Mouse (Mus musculus) stomach, postnatal 0 days (tissue): ENCODE measurements around the gene Sh3pxd2a. TPM values are rescaled to one million over a fixed set of nuclear protein-coding genes. Genes with fewer than 3 reads are reported as not detected.

Source experiments
- ATAC-seq: fragments of 200-750 bp; cut with Nextera tagmentation; 2 replicates; pipeline ENCODE4 v1.8.0; 2017; ENCODE audit not compliant: low FRiP score, low TSS enrichment
- DNase-seq: peaks from one replicate; pipeline ENCODE4 v3.0.0-alpha.2; 2016; ENCODE audit warnings: low spot score
- H3K27ac ChIP-seq: fragments of 300-500 bp; sonication (generic); replicated peaks from 2 replicates; pipeline ENCODE4 v1.5.1; 2014; ENCODE audit warnings: mild to moderate bottlenecking, control low read depth
- H3K27me3 ChIP-seq: fragments of 300-500 bp; sonication (generic); 2 replicates; pipeline ENCODE4 v1.6.1; 2014; ENCODE audit warnings: low read length; ENCODE audit not compliant: control insufficient read depth, insufficient read depth
- H3K36me3 ChIP-seq: fragments of 300-500 bp; sonication (generic); 2 replicates; pipeline ENCODE4 v1.6.1; 2014; ENCODE audit warnings: low read length, mixed read lengths; ENCODE audit not compliant: control insufficient read depth, insufficient read depth
- H3K4me1 ChIP-seq: fragments of 300-500 bp; sonication (generic); replicated peaks from 2 replicates; pipeline ENCODE4 v1.6.1; 2014; ENCODE audit warnings: antibody characterized with exemption; ENCODE audit not compliant: control insufficient read depth, insufficient read depth
- H3K4me2 ChIP-seq: fragments of 300-500 bp; sonication (generic); replicated peaks from 2 replicates; pipeline ENCODE4 v1.6.1; 2014; ENCODE audit warnings: low read depth, mild to moderate bottlenecking, control low read depth, moderate library complexity
- H3K4me3 ChIP-seq: fragments of 300-500 bp; sonication (generic); 2 replicates; pipeline ENCODE4 v1.5.1; 2014; ENCODE audit warnings: low read depth, low read length, control low read depth
- H3K9ac ChIP-seq: fragments of 300-500 bp; sonication (generic); 2 replicates; pipeline ENCODE4 v1.6.1; 2014; ENCODE audit warnings: mild to moderate bottlenecking, low read length, control low read depth, mixed read lengths
- H3K9me3 ChIP-seq: fragments of 300-500 bp; sonication (generic); 2 replicates; pipeline ENCODE4 v1.6.1; 2016; ENCODE audit warnings: low read length; ENCODE audit not compliant: control insufficient read depth
- CTCF ChIP-seq: IDR thresholded peaks from 2 replicates; pipeline ENCODE4 v1.5.1; 2016; ENCODE audit warnings: antibody characterized with exemption, low read depth, mild to moderate bottlenecking, moderate library complexity
- EP300 ChIP-seq: optimal IDR thresholded peaks from 2 replicates; pipeline ENCODE3; 2016; ENCODE audit warnings: antibody characterized with exemption
- WGBS: fragments of 180-500 bp; shearing (Covaris S2); extraction: QIAGEN DNeasy Blood & Tissue Kit; methylation state at CpG from one replicate; pipeline ENCODE4 v1.1.7; 2014; 5-methylcytosine and 5-hydroxymethylcytosine counted together
- polyA plus RNA-seq: library from polyadenylated mRNA; unstranded; fragments of >200 nt; fragmentation: Nextera tagmentation; extraction: Ambion mirVana; gene quantifications from 2 replicates; pipeline ENCODE4 v1.2.1, GENCODE M21; 2015

Gene Sh3pxd2a
- polyA plus RNA-seq, 1 experiment from 2014 or later: 3.7 TPM

GRCm38 (mm10) chr19:47315917-47316265 is 148.3 kb downstream of the Sh3pxd2a start:
- ATAC-seq: peak; percentile 16; the same call in 1 of the 2 replicates
- TF ChIP-seq EP300: no peak
- no peak for TF ChIP-seq CTCF
- peak overlapping the region; percentile 97 for H3K27ac ChIP-seq
- peak overlapping the region; percentile 13; the same call in 1 of the 2 replicates for H3K9ac ChIP-seq
- 11% methylated on average over 1 of the region's 1 CpGs for WGBS
- no peak overlapping the region for H3K4me3 ChIP-seq
- H3K36me3 ChIP-seq: no peaks in the 10 kb centered on the region
- no peak for DNase-seq
- no peaks in the 10 kb centered on the region for H3K9me3 ChIP-seq
- no peak overlapping the region for H3K4me2 ChIP-seq
- H3K27me3 ChIP-seq: no peaks in the 10 kb centered on the region
- H3K4me1 ChIP-seq: peaks cover 34% of the 10 kb centered on the region

DNA sequence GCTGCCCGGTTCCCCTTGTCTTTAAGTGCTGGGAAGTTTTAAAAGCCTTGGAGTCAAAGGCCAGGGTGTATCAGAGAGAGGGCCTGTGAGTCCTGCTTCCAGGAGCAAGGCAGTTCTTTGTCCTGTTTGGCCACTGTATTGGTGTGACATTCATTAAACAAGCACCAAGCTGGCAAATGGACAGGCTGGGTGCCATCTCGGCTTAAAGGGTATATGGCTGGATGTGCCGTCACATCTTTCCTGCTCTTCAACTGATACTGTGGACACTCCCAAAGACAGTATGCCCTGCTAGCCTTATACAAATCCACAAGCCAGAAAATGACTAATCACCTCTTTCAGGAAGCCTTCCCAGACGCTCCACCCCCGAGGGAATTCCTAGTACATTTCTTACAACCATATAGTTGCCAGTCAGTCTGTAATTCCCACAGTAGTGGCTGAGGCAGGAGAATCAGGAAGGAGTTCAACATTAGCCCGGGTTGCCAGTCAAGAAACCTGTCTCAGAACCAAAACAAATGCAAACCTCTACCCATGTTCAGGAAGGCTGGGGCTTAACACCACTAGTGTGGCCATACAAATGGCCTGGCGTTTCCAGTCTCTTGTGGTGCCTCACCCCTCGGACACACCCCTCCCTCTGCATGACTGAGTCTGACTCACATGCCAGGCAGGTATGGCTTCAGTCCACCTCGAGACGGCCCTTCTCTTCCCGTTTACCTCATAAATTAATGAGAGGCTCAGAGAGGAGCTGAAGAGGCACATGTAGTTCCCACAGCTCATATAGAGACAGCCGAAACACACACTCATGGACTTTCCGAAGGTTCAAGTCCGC is 148.9 kb downstream of the Sh3pxd2a start:
- TF ChIP-seq CTCF: no peak
- no peak for TF ChIP-seq EP300
- Histone ChIP-seq H3K9ac (peak overlapping the region; percentile 91), H3K4me3 (peak overlapping the region; percentile 60), H3K9me3 (no peaks in the 10 kb centered on the region), H3K4me2 (peak overlapping the region; percentile 88), H3K4me1 (peaks cover 29% of the 10 kb centered on the region), H3K27me3 (no peaks in the 10 kb centered on the region), H3K36me3 (no peaks in the 10 kb centered on the region), H3K27ac (peak overlapping the region; percentile 97)
- DNase-seq: peak; percentile 79
- 34% methylated on average over 14 of the region's 14 CpGs for WGBS
- peak; percentile 78 for ATAC-seq

DNA sequence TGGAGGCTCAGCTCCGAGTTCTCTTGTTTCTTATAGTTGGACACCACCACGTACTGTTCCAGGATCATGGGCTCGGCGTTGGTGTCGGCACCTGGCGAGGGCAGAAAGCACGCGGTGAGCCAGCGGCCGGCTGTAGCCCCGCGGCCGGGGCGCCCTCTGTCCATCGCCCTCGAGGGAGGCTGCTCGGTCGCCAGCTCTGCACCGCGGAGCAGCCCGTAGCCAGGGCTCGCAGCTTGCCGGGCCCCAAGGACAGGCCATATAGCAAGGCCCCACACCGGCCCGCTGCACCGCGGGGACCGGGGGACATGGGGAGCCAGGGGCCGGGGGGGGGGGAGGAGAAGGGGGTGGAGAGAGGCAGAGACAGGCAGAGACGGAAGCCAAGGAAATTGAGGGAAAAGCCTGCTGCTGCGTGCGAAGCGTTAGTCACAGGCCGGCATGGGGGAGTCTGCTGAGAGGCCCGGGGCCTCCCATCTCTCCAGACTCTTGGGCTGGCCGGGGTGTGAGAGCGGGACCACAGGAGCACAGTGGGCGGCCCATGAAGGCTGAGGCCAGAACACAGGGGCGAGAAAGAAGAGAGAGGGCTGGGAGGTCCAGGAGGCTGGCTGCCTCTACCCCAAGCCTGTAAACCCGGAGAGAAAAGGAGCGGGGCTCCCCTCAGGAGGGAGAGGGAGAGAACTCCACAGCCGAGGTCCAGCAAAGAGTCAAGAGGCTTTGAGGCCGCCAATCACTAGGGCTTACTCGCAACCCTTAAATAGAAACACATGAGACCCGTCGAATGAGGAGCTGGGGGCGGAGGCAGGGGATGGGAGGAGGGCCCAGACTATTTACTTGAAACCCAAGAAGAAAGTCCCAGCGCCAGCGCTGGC is 149.9 kb downstream of the Sh3pxd2a start:
- Histone ChIP-seq H3K4me2 (peak overlapping the region; percentile 88), H3K4me3 (peak overlapping the region; percentile 60), H3K4me1 (peaks cover 23% of the 10 kb centered on the region), H3K9ac (peak overlapping the region; percentile 91), H3K27me3 (no peaks in the 10 kb centered on the region), H3K9me3 (no peaks in the 10 kb centered on the region), H3K27ac (peak overlapping the region; percentile 97), H3K36me3 (no peaks in the 10 kb centered on the region; the same call in 1 of the 2 replicates)
- DNase-seq: peak; percentile 81
- no peak for TF ChIP-seq EP300
- TF ChIP-seq CTCF: no peak
- peak; percentile 66 for ATAC-seq
- WGBS: 7% methylated on average over 46 of the region's 49 CpGs

DNA sequence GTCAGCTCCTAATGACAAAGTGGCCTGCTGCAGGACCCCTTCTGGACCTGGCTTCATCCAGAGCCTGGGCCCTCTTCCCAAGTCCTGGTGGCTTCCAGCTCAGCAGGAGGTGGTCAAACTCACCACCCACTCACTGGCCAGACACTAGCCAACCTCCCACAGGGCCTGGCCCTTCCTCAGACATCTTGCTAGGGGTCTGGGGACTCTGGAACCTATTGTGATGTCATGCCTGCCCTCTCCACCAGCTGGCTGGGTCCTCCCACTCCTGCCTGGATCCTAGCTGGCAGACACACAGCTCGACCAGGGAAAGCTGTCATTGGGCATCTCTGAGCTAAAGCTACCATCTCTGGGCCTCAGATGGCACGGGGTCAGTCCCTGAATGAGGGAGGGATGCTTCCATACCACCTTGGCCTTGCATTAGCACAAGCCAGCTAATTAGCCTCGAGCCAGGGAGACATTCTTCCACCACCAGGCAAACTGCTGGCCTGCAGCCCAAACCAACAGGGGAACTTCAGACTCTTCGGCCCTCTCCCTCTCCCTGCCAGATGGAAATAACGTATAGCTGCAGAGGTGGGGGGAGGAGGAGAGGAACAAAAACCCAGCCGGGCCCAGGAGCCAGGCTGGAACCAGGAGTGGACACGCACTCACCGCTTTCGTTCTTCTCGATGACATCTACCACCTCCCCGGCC is 150.7 kb downstream of the Sh3pxd2a start:
- ATAC-seq: peak; percentile 4; the same call in 1 of the 2 replicates
- DNase-seq: peak; percentile 77
- no peaks in the 10 kb centered on the region for H3K9me3 ChIP-seq
- peak overlapping the region; percentile 60 for H3K4me3 ChIP-seq
- H3K9ac ChIP-seq: peak overlapping the region; percentile 91
- H3K4me2 ChIP-seq: peak overlapping the region; percentile 88
- WGBS: 13% methylated on average over 11 of the region's 11 CpGs
- peak overlapping the region; percentile 97 for H3K27ac ChIP-seq
- no peaks in the 10 kb centered on the region; the same call in 1 of the 2 replicates for H3K36me3 ChIP-seq
- no peaks in the 10 kb centered on the region for H3K27me3 ChIP-seq
- TF ChIP-seq CTCF (no peak), EP300 (no peak)
- peaks cover 23% of the 10 kb centered on the region for H3K4me1 ChIP-seq

DNA sequence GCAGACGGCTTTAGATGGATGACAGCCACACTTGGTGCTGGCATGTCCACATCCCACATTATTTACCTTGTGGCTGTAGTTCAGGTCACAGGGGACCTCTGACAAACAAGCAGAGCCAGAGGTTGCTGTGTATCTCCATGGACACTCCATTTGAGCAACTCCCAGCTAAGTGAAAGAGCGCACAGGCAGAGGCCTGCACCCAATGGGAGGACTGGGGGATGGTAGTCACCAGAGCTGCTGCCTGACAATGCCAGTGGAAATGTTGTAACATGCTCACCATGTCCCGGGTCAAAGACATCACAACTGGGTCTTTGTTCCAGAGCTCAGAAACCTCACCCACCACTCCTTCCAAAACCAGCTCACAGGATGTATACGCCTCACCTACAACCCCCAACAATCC is 153.0 kb downstream of the Sh3pxd2a start:
- DNase-seq (no peak), ATAC-seq (no peak)
- H3K4me2 ChIP-seq: no peak overlapping the region
- H3K36me3 ChIP-seq: no peaks in the 10 kb centered on the region; the same call in none of the 2 replicates
- TF ChIP-seq EP300 (no peak), CTCF (no peak)
- H3K9ac ChIP-seq: no peak overlapping the region
- no peaks in the 10 kb centered on the region for H3K9me3 ChIP-seq
- peak overlapping the region; percentile 69; the same call in 1 of the 2 replicates for H3K27ac ChIP-seq
- H3K4me1 ChIP-seq: peaks cover 19% of the 10 kb centered on the region
- WGBS: 49% methylated on average over 4 of the region's 4 CpGs
- no peak overlapping the region for H3K4me3 ChIP-seq
- no peaks in the 10 kb centered on the region for H3K27me3 ChIP-seq
